Mouse (Mus musculus): ENCODE results near the gene Ly6g5b.

- TF ChIP-seq CTCF (IDR thresholded peaks at IDR 0.05; ENCODE audit: extremely low read depth, insufficient read length, insufficient replicate concordance, low read depth, low read length) (no peak), POLR2A (IDR thresholded peaks at IDR 0.05; ENCODE audit: low read depth, low read length) (no peak)
These were observed 24.9 kb downstream of the Ly6g5b start for GRCm38 (mm10) chr17:35090166-35090932.

Measured in small intestine, adult 2 months (tissue).